Mouse (Mus musculus): ENCODE measurements around the gene Rnf150. TPM values are rescaled to one million over a fixed set of nuclear protein-coding genes. Genes with fewer than 3 reads are reported as not detected.

Rnf150 gene
- 0.10 and 0.14 TPM in 2 replicates for polyA plus RNA-seq (2015; fragmentation: Nextera tagmentation; extraction: Ambion mirVana)

GRCm38 (mm10) chr8:82863041-82863744, at the start of gene Rnf150:
Rnf150 (plus strand) TSS chr8:82863356.
- peak; percentile 11 for DNase-seq
- Histone ChIP-seq H3K4me1 (replicated peaks) (peaks cover 9% of the 10 kb centered on the region), H3K4me2 (peak within 1 kb of the TSS; percentile 81), H3K27ac (no peak within 1 kb of the TSS), H3K4me3 (replicated peaks) (peak within 1 kb of the TSS; percentile 61), H3K9me3 (replicated peaks) (no peaks in the 10 kb centered on the region), H3K36me3 (no peaks in the 10 kb centered on the region), H3K27me3 (peaks cover 39% of the 10 kb centered on the region), H3K9ac (peak within 1 kb of the TSS; percentile 36)
- under 1% methylated on average over 39 of the region's 39 CpGs for WGBS (ENCODE audit: insufficient replicate concordance)
- peak; percentile 34; the same call in 1 of the 2 replicates for ATAC-seq (ENCODE audit: low read depth)

DNA sequence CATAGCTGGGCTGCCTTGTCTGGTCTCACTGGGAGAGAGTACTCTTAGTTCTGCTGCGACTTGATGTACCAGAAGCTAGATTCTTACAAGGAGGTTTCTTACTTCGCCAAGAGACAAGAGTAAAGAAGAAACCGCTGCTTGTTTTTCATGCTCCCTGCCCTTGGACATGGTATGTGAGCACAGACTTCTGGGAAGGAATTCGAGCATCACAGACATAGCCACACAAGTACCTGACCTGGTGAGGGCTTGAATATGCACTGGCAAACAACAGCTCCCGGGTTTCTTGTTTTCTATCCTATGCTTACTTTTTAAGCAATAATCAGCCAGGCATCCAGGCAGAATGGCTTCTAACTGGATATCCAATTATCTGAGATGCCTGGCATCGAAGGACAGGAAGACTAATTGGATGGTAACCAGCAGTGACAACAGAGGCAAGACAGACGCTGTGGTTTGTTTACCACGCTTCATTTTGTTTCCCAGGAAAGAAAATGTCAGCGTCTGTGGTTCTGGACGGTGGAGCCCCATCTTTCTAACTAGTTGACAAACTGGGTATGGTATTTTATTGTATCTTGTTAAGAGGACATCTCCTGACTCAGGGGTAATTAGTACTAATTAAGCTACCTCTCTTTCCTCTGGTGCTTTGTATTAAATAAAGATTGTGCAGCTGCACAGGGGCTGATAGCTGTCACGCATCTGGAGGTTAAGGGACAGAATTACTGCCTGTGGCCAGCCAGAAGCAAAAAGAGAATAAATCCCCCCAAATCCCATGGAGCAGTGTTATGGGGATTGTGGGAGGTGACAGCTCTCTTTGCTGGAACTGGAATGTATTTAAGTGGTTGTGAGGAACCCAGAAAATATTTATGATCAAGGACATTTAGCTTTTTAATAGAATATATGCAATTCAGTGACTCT, 36.8 kb upstream of the Rnf150 start:
- Histone ChIP-seq H3K36me3 (no peaks in the 10 kb centered on the region), H3K27me3 (no peaks in the 10 kb centered on the region), H3K9ac (no peak overlapping the region), H3K4me2 (no peak overlapping the region), H3K27ac (no peak overlapping the region), H3K4me3 (replicated peaks) (no peak overlapping the region), H3K4me1 (replicated peaks) (no peaks in the 10 kb centered on the region), H3K9me3 (replicated peaks) (no peaks in the 10 kb centered on the region)
- DNase-seq = no peak
- WGBS (ENCODE audit: insufficient replicate concordance) = 57% methylated on average over 11 of the region's 11 CpGs
- no peak for ATAC-seq (ENCODE audit: low read depth)

GRCm38 (mm10) chr8:82840415-82840814, 22.7 kb upstream of the Rnf150 start:
- no peak overlapping the region for H3K4me2 ChIP-seq
- ATAC-seq (ENCODE audit: low read depth) = no peak
- 62% methylated on average over 3 of the region's 3 CpGs for WGBS (ENCODE audit: insufficient replicate concordance)
- H3K27me3 ChIP-seq = no peaks in the 10 kb centered on the region
- no peak overlapping the region for H3K4me3 ChIP-seq (replicated peaks)
- H3K9me3 ChIP-seq (replicated peaks) = no peaks in the 10 kb centered on the region
- no peak for DNase-seq
- H3K36me3 ChIP-seq = no peaks in the 10 kb centered on the region
- no peaks in the 10 kb centered on the region for H3K4me1 ChIP-seq (replicated peaks)
- H3K9ac ChIP-seq = no peak overlapping the region
- no peak overlapping the region for H3K27ac ChIP-seq

DNA sequence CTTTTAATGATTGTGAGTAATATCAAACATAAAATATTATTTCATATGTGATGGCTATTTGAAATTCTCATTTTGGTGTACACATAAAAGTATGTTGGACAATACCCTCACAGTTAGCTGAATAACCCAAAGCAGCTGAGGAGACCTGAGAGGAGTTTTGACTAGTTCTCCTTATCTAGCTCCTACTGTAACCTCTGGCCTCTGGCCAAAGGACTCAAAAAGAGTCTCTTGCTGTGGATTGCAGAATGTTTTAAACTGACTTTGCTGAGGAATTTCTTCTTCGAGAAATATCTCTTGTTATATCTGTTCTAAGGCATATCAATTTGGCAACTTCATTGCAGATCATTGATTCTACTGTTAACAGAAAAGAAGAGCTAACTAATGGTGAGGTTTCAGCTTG, 22.2 kb upstream of the Rnf150 start:
- no peaks in the 10 kb centered on the region for H3K27me3 ChIP-seq
- H3K4me2 ChIP-seq = no peak overlapping the region
- H3K9me3 ChIP-seq (replicated peaks) = no peaks in the 10 kb centered on the region
- H3K9ac ChIP-seq = no peak overlapping the region
- H3K4me3 ChIP-seq (replicated peaks) = no peak overlapping the region
- DNase-seq (no peak), ATAC-seq (ENCODE audit: low read depth) (no peak)
- H3K4me1 ChIP-seq (replicated peaks) = no peaks in the 10 kb centered on the region
- WGBS (ENCODE audit: insufficient replicate concordance) = 23% methylated on average over 1 of the region's 1 CpGs
- H3K36me3 ChIP-seq = no peaks in the 10 kb centered on the region
- H3K27ac ChIP-seq = no peak overlapping the region

- Histone ChIP-seq H3K4me2 (no peak overlapping the region), H3K9ac (no peak overlapping the region), H3K27me3 (no peaks in the 10 kb centered on the region), H3K27ac (no peak overlapping the region), H3K4me3 (replicated peaks) (no peak overlapping the region), H3K36me3 (no peaks in the 10 kb centered on the region), H3K4me1 (replicated peaks) (peaks cover 6% of the 10 kb centered on the region), H3K9me3 (replicated peaks) (no peaks in the 10 kb centered on the region)
- WGBS (ENCODE audit: insufficient replicate concordance) = 42% methylated on average over 6 of the region's 6 CpGs
- DNase-seq (no peak), ATAC-seq (ENCODE audit: low read depth) (no peak)
These were observed 21.5 kb upstream of the Rnf150 start for GRCm38 (mm10) chr8:82841520-82842142.

DNA sequence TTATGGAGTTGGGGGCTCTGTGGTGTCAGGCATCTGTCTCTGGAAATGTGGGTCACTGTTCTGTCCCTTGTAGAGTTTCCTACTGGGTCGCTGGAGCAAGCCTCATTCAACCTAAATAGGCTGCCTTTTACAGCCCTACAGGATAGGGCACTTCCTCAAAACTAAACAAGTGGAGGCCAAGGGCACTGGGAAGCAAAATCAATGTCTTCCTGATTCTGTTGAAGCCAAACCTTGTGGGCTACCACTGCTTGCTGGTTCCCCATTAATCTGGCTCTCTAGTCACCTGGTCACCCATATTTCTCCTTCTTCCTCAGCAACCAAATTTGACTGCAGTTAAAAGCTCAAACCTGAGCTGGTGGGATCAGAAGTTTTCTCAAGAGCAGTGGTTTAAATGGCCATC, 19.5 kb upstream of the Rnf150 start:
- ATAC-seq (ENCODE audit: low read depth) = no peak
- H3K27ac ChIP-seq = no peak overlapping the region
- H3K4me2 ChIP-seq = no peak overlapping the region
- H3K36me3 ChIP-seq = no peaks in the 10 kb centered on the region
- H3K9ac ChIP-seq = no peak overlapping the region
- no peaks in the 10 kb centered on the region for H3K27me3 ChIP-seq
- H3K9me3 ChIP-seq (replicated peaks) = no peaks in the 10 kb centered on the region
- H3K4me3 ChIP-seq (replicated peaks) = no peak overlapping the region
- peaks cover 11% of the 10 kb centered on the region for H3K4me1 ChIP-seq (replicated peaks)
- no peak for DNase-seq
- 3% methylated on average over 1 of the region's 1 CpGs for WGBS (ENCODE audit: insufficient replicate concordance)

DNA sequence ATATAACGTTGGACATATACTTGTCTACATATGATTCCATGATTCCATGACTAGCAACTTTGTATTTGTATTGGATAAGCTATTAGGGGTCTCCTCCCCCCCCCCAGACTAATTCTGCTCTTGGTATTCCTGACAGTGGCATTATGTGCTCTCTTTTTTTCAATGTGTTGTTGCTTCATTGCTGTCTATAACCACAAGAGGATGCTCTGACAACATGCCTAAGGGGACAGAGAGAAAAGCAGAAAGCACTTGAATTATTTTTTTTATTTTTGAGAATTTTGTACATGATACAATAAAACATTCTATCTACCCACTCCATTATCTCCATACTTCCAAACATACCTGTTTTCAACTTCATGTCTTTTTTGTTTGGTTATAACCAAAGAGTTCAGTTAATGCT, 18.7 kb upstream of the Rnf150 start:
- Histone ChIP-seq H3K4me3 (replicated peaks) (no peak overlapping the region), H3K36me3 (no peaks in the 10 kb centered on the region), H3K9ac (no peak overlapping the region), H3K27ac (no peak overlapping the region), H3K4me2 (no peak overlapping the region), H3K9me3 (replicated peaks) (no peaks in the 10 kb centered on the region), H3K27me3 (no peaks in the 10 kb centered on the region), H3K4me1 (replicated peaks) (peaks cover 11% of the 10 kb centered on the region)
- ATAC-seq (ENCODE audit: low read depth) = no peak
- WGBS (ENCODE audit: insufficient replicate concordance) = 36% methylated on average over 1 of the region's 1 CpGs
- DNase-seq = no peak

GRCm38 (mm10) chr8:82846098-82846497, 17.1 kb upstream of the Rnf150 start:
- Histone ChIP-seq H3K4me2 (no peak overlapping the region), H3K4me3 (replicated peaks) (no peak overlapping the region), H3K36me3 (no peaks in the 10 kb centered on the region), H3K9me3 (replicated peaks) (no peaks in the 10 kb centered on the region), H3K27me3 (no peaks in the 10 kb centered on the region), H3K9ac (no peak overlapping the region), H3K4me1 (replicated peaks) (peaks cover 11% of the 10 kb centered on the region), H3K27ac (no peak overlapping the region)
- DNase-seq (peak; percentile 16), ATAC-seq (ENCODE audit: low read depth) (peak; percentile 64)
- WGBS (ENCODE audit: insufficient replicate concordance) = 9% methylated on average over 2 of the region's 2 CpGs

GRCm38 (mm10) chr8:82846730-82847129, 16.4 kb upstream of the Rnf150 start:
- no peak overlapping the region for H3K4me3 ChIP-seq (replicated peaks)
- H3K27ac ChIP-seq = no peak overlapping the region
- no peak overlapping the region for H3K9ac ChIP-seq
- no peak for ATAC-seq (ENCODE audit: low read depth)
- H3K27me3 ChIP-seq = no peaks in the 10 kb centered on the region
- H3K9me3 ChIP-seq (replicated peaks) = no peaks in the 10 kb centered on the region
- H3K4me2 ChIP-seq = no peak overlapping the region
- no peak for DNase-seq
- H3K4me1 ChIP-seq (replicated peaks) = peaks cover 11% of the 10 kb centered on the region
- no peaks in the 10 kb centered on the region for H3K36me3 ChIP-seq
- 59% methylated on average over 4 of the region's 4 CpGs for WGBS (ENCODE audit: insufficient replicate concordance)

DNA sequence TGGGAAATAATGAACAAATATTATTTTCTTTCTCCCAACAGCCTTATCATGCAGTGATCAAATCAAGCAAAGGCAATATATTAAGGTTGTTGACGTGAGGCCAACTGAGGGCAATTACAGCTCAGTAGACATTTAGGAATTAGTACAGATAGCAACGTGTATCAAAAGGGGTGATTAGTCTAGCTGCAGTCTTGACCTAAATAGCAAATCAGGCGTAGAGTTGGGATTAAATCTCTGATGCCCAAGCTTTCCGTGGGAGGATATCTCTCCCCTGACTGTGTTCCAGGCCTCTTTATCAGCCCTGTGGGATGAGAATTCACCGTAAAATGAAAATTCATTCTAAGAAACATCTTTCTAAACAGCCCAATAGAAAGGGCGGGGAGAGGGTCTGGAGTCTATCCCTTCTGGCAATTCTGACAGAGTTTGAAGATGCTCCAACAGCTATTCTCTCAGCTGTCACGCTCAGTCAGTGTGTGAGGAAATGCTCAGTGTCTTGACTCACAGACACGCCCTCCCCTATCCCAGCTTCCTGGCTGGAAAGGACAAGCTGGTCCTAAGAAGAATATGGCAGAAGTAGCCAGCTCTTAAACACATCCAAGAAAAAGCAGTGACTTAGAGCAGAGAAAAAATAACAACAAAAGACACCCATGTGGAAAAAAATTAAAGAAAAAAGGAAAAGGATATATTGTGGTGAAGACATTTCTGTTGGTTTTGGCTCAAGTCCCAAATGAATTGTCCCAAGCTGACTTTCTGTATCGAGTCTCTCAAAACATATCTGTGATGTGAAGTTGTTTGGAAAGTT, 4.4 kb upstream of the Rnf150 start:
- Histone ChIP-seq H3K4me2 (no peak overlapping the region), H3K9ac (no peak overlapping the region), H3K4me1 (replicated peaks) (0 out of 2 replicates have a peak, but pooled peaks cover 2% of the 10 kb centered on the region), H3K27ac (no peak overlapping the region), H3K36me3 (no peaks in the 10 kb centered on the region), H3K9me3 (replicated peaks) (no peaks in the 10 kb centered on the region), H3K4me3 (replicated peaks) (no peak overlapping the region), H3K27me3 (peaks cover 19% of the 10 kb centered on the region)
- WGBS (ENCODE audit: insufficient replicate concordance) = 34% methylated on average over 9 of the region's 9 CpGs
- no peak for ATAC-seq (ENCODE audit: low read depth)
- no peak for DNase-seq

- peaks cover 24% of the 10 kb centered on the region for H3K27me3 ChIP-seq
- no peak overlapping the region for H3K4me3 ChIP-seq (replicated peaks)
- H3K9me3 ChIP-seq (replicated peaks) = no peaks in the 10 kb centered on the region
- no peak for DNase-seq
- H3K36me3 ChIP-seq = no peaks in the 10 kb centered on the region
- no peak for ATAC-seq (ENCODE audit: low read depth)
- no peak overlapping the region for H3K9ac ChIP-seq
- no peak overlapping the region for H3K4me2 ChIP-seq
- peaks cover 6% of the 10 kb centered on the region for H3K4me1 ChIP-seq (replicated peaks)
- no peak overlapping the region for H3K27ac ChIP-seq
- WGBS (ENCODE audit: insufficient replicate concordance) = 18% methylated on average over 2 of the region's 2 CpGs
These were observed 3.9 kb upstream of the Rnf150 start for GRCm38 (mm10) chr8:82859343-82859620.

Measured in liver, embryonic 13.5 days (tissue).